Mouse (Mus musculus) heart, postnatal 0 days (tissue): Measurements from ENCODE around the gene Maneal.

Experiments used
- CTCF ChIP-seq: IDR thresholded peaks from 2 replicates; pipeline ENCODE4 v1.5.1; 2016; ENCODE audit warnings: antibody characterized with exemption, control low read depth, low read depth
- EP300 ChIP-seq: IDR thresholded peaks from 2 replicates; pipeline ENCODE4 v1.6.1; 2016; ENCODE audit warnings: antibody characterized with exemption, low read depth

GRCm38 (mm10) chr4:124810056-124810455 is 51.9 kb downstream of the Maneal start:
- TF ChIP-seq CTCF (no peak), EP300 (no peak)
